18 mouse cellular contexts compared by ENCODE assay signal in the genomic region with DNA sequence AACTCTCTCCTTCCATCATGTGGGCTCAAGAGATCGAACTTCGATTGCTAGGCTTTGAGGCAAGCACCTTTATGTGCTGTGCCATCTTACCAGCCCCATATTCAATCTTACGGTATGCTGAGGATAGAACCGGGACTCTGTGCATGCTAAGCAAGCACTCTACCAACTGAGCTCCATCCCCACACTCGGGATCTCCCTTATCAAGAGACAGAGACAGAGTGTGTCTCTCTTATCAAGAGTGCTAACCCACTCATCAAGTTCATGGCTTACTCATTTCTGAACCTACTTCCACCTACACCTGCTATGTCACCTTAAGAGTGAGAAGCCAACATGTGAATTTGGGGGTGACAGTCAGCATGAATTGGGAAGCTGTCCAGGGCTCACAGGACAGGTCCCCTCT. TPM values are rescaled to one million over a fixed set of nuclear protein-coding genes. Genes with fewer than 3 reads are reported as not detected.
DNase-seq lines count a peak whose midpoint lies in the region; ATAC-seq and TF ChIP-seq lines count a peak whose summit lies in the region.
"Had no signal": no experiment of that assay in that cellular context is flagged by ENCODE, and none has a peak within 500 bp of the region (broad histone marks: within the 10 kb centered on the region; RNA-seq: fewer than 3 reads in every experiment).

No protein-coding gene starts in this region.

- no peak for TF ChIP-seq CTCF in G1E (IDR thresholded peaks at IDR 0.05; ENCODE audit: low read depth, low read length)
- TF ChIP-seq CTCF in liver, embryonic 14.5 days (IDR thresholded peaks at IDR 0.05; ENCODE audit: low read depth), result no peak

- H3K4me2 ChIP-seq in heart, embryonic 11.5 days, result no peak overlapping the region
- peak overlapping the region; percentile 81 for H3K4me2 ChIP-seq in liver, embryonic 14.5 days (ENCODE audit: low read depth)
- no peak overlapping the region for H3K4me2 ChIP-seq in midbrain, embryonic 16.5 days (ENCODE audit: low read length)
- H3K4me2 ChIP-seq: forebrain, embryonic 15.5 days; midbrain, embryonic 11.5 days; neural tube, embryonic 12.5 days had no signal

- no peak overlapping the region for H3K4me3 ChIP-seq in heart, embryonic 11.5 days (ENCODE audit: low read depth, low read length)
- peak overlapping the region; percentile 5; the same call in 1 of the 2 replicates for H3K4me3 ChIP-seq in G1E (ENCODE audit: low read depth, low read length)
- peak overlapping the region; percentile 58 for H3K4me3 ChIP-seq in erythroblast, embryonic 14.5 days (replicated peaks)
- H3K4me3 ChIP-seq in liver, embryonic 14.5 days (ENCODE audit: insufficient read depth in 1 of 2, low read depth in 2 of 2, low read length in 2 of 2), result peak overlapping the region; percentile 13 to 40
- H3K4me3 ChIP-seq in midbrain, embryonic 16.5 days (ENCODE audit: low read depth, low read length), result no peak overlapping the region
- H3K4me3 ChIP-seq: embryonic facial prominence, embryonic 10.5 days; forebrain, embryonic 15.5 days; neural tube, embryonic 12.5 days had no signal

- H3K9me3 ChIP-seq in heart, embryonic 11.5 days (replicated peaks; ENCODE audit: control insufficient read depth, low read length), result no peaks in the 10 kb centered on the region
- H3K9me3 ChIP-seq in G1E (replicated peaks), result no peaks in the 10 kb centered on the region
- no peaks in the 10 kb centered on the region for H3K9me3 ChIP-seq in erythroblast, embryonic 14.5 days (ENCODE audit: control insufficient read depth, low read length)
- no peaks in the 10 kb centered on the region for H3K9me3 ChIP-seq in liver, embryonic 14.5 days (ENCODE audit: control insufficient read depth, low read length)
- no peaks in the 10 kb centered on the region for H3K9me3 ChIP-seq in midbrain, embryonic 16.5 days (replicated peaks; ENCODE audit: control insufficient read depth, low read length, poor library complexity, severe bottlenecking)
- H3K9me3 ChIP-seq: embryonic facial prominence, embryonic 10.5 days; forebrain, embryonic 15.5 days; neural tube, embryonic 12.5 days had no signal

- no peaks in the 10 kb centered on the region for H3K36me3 ChIP-seq in heart, embryonic 11.5 days (ENCODE audit: control insufficient read depth, insufficient read depth, low read length)
- H3K36me3 ChIP-seq in G1E (replicated peaks), result no peaks in the 10 kb centered on the region
- H3K36me3 ChIP-seq in erythroblast, embryonic 14.5 days (ENCODE audit: control insufficient read depth), result peaks cover 9% of the 10 kb centered on the region
- H3K36me3 ChIP-seq in liver, embryonic 14.5 days (replicated peaks; ENCODE audit: control insufficient read depth, insufficient read depth, low read depth), result no peaks in the 10 kb centered on the region
- no peaks in the 10 kb centered on the region for H3K36me3 ChIP-seq in midbrain, embryonic 16.5 days (ENCODE audit: control insufficient read depth, insufficient read depth, low read length)
- H3K36me3 ChIP-seq: embryonic facial prominence, embryonic 10.5 days; forebrain, embryonic 15.5 days; neural tube, embryonic 12.5 days had no signal

- WGBS in heart, embryonic 11.5 days (ENCODE audit: insufficient replicate concordance), result 82% methylated on average over 5 of the region's 5 CpGs
- WGBS in liver, embryonic 14.5 days (ENCODE audit: insufficient replicate concordance), result 48% methylated on average over 5 of the region's 5 CpGs
- 90% methylated on average over 5 of the region's 5 CpGs for WGBS in midbrain, embryonic 16.5 days

- peaks cover 38% of the 10 kb centered on the region for H3K4me1 ChIP-seq in heart, embryonic 11.5 days (ENCODE audit: control insufficient read depth, insufficient read depth, low read length)
- peaks cover 66% of the 10 kb centered on the region for H3K4me1 ChIP-seq in G1E (ENCODE audit: insufficient read depth, low read depth, low read length)
- peaks cover 89% of the 10 kb centered on the region for H3K4me1 ChIP-seq in erythroblast, embryonic 14.5 days (ENCODE audit: control insufficient read depth)
- peaks cover 56 to 57% of the 10 kb centered on the region in 2 experiments for H3K4me1 ChIP-seq in liver, embryonic 14.5 days (replicated peaks; ENCODE audit: control insufficient read depth in 2 of 2, insufficient read depth in 2 of 2, low read length in 1 of 2)
- H3K4me1 ChIP-seq in midbrain, embryonic 16.5 days (ENCODE audit: control insufficient read depth, insufficient read depth, low read length), result no peaks in the 10 kb centered on the region
- H3K4me1 ChIP-seq: forebrain, embryonic 15.5 days; neural tube, embryonic 12.5 days had no signal

- no peak for ATAC-seq in heart, embryonic 11.5 days (replicated peaks; ENCODE audit: insufficient number of reproducible peaks, low FRiP score, low TSS enrichment)
- no peak for ATAC-seq in G1E (ENCODE audit: extremely low read depth, insufficient number of reproducible peaks, low FRiP score, poor library complexity, severe bottlenecking)
- ATAC-seq in liver, embryonic 14.5 days (ENCODE audit: insufficient read depth), result peak; percentile 40
- ATAC-seq in CD4-positive, CD25-positive, alpha-beta regulatory T cell, adult 4 months, result no peak
- ATAC-seq in midbrain, embryonic 16.5 days, result no peak
- ATAC-seq: forebrain, embryonic 15.5 days; hindbrain, embryonic 16.5 days had no signal

- H3K9ac ChIP-seq in heart, embryonic 11.5 days (ENCODE audit: low read depth, low read length), result no peak overlapping the region
- H3K9ac ChIP-seq in liver, embryonic 14.5 days (replicated peaks), result peak overlapping the region; percentile 66
- H3K9ac ChIP-seq in midbrain, embryonic 16.5 days (ENCODE audit: low read depth, low read length), result no peak overlapping the region
- H3K9ac ChIP-seq: forebrain, embryonic 15.5 days; neural tube, embryonic 12.5 days had no signal

- peak overlapping the region; percentile 76 for H3K27ac ChIP-seq in heart, embryonic 11.5 days (ENCODE audit: low read depth, low read length)
- peak overlapping the region; percentile 99 for H3K27ac ChIP-seq in liver, embryonic 14.5 days
- no peak overlapping the region for H3K27ac ChIP-seq in midbrain, embryonic 16.5 days (ENCODE audit: low read length)
- H3K27ac ChIP-seq: embryonic facial prominence, embryonic 10.5 days; forebrain, embryonic 15.5 days; neural tube, embryonic 12.5 days had no signal

- intact Hi-C loops in gastrocnemius, postnatal 36 days (cut with DNase I), result no loop called here

- TF ChIP-seq EP300 in liver, embryonic 14.5 days (IDR thresholded peaks at IDR 0.05; ENCODE audit: low read depth), result no peak

- no peaks in the 10 kb centered on the region for H3K27me3 ChIP-seq in heart, embryonic 11.5 days (ENCODE audit: control insufficient read depth, insufficient read depth, low read length)
- H3K27me3 ChIP-seq in G1E (ENCODE audit: insufficient read depth, low read length), result peaks cover 50% of the 10 kb centered on the region
- H3K27me3 ChIP-seq in erythroblast, embryonic 14.5 days (ENCODE audit: control insufficient read depth), result peaks cover 32% of the 10 kb centered on the region
- H3K27me3 ChIP-seq in liver, embryonic 14.5 days (ENCODE audit: control insufficient read depth, insufficient read depth, low read length), result peaks cover 2% of the 10 kb centered on the region; the same call in 1 of the 2 replicates
- no peaks in the 10 kb centered on the region for H3K27me3 ChIP-seq in midbrain, embryonic 16.5 days (ENCODE audit: control insufficient read depth, insufficient read depth, low read depth, low read length)
- H3K27me3 ChIP-seq: CH12.LX; forebrain, embryonic 15.5 days; neural tube, embryonic 12.5 days had no signal

- no peak for DNase-seq in heart, adult 9 months (ENCODE audit: low spot score in 2 of 2)
- no peak for DNase-seq in G1E (ENCODE audit: low spot score)
- DNase-seq in liver, embryonic 14.5 days (ENCODE audit: low read depth in 3 of 3, low spot score in 3 of 3), result no peak
- DNase-seq in gastrocnemius, postnatal 36 days, result no peak
- DNase-seq: cerebellum, adult 9-10 months; kidney, adult 11 months; lung, adult 2 months; thymus, adult 2 months had no signal

RNA-seq across cellular contexts. Expression of gene D5Ertd579e, which starts 24.4 kb away (rescaled TPM):
- polyA plus RNA-seq in heart, embryonic 11.5 days (2014; fragmentation: Nextera tagmentation; extraction: Ambion mirVana), result 27.8 and 32.0 TPM in 2 replicates
- total RNA-seq in G1E (2014; fragmentation: Nextera tagmentation) (21.4 and 27.5 TPM in 2 replicates), G1E (2017) (34.4 and 39.4 TPM in 2 replicates)
- 3.4 and 3.5 TPM in 2 replicates for polyA plus RNA-seq in G1E (2012)
- polyA plus RNA-seq in erythroblast, embryonic 14.5 days (2012), result 1.6 and 2.0 TPM in 2 replicates
- 13.9 and 16.2 TPM in 2 replicates for polyA plus RNA-seq in liver, embryonic 14.5 days (2012; rRNA removed)
- polyA plus RNA-seq in liver, embryonic 14.5 days (2014; fragmentation: Nextera tagmentation; extraction: Ambion mirVana), result 22.7 and 24.1 TPM in 2 replicates
- polyA plus RNA-seq in CD4-positive, CD25-positive, alpha-beta regulatory T cell, adult 4 months (2017; shearing (Covaris generic)), result 10 to 100 TPM; 32.6 to 34.7 TPM
- 10 to 100 TPM; 70.4 to 74.0 TPM for total RNA-seq in gastrocnemius, postnatal 36 days (2021)
- polyA plus RNA-seq in midbrain, embryonic 16.5 days (2015; fragmentation: Nextera tagmentation; extraction: Ambion mirVana), result 40.6 and 43.5 TPM in 2 replicates

RNA-seq across cellular contexts. Expression of gene Bloc1s4, which starts 28.2 kb away (rescaled TPM):
- polyA plus RNA-seq in heart, embryonic 11.5 days (2014; fragmentation: Nextera tagmentation; extraction: Ambion mirVana), result 20.0 and 20.1 TPM in 2 replicates
- total RNA-seq in G1E (2014; fragmentation: Nextera tagmentation) (5.1 and 9.3 TPM in 2 replicates), G1E (2017) (17.6 and 19.7 TPM in 2 replicates)
- polyA plus RNA-seq in G1E (2012), result 15.9 and 22.4 TPM in 2 replicates
- 3.2 and 3.5 TPM in 2 replicates for polyA plus RNA-seq in erythroblast, embryonic 14.5 days (2012)
- 10.6 and 10.9 TPM in 2 replicates for polyA plus RNA-seq in liver, embryonic 14.5 days (2012; rRNA removed)
- 11.9 and 14.4 TPM in 2 replicates for polyA plus RNA-seq in liver, embryonic 14.5 days (2014; fragmentation: Nextera tagmentation; extraction: Ambion mirVana)
- 1 to 10 TPM in 1 of 2 experiments, under 1 TPM in 1; 0.67 to 2.9 TPM for polyA plus RNA-seq in CD4-positive, CD25-positive, alpha-beta regulatory T cell, adult 4 months (2017; shearing (Covaris generic))
- total RNA-seq in gastrocnemius, postnatal 36 days (2021), result 1 to 10 TPM; 6.7 to 7.8 TPM
- 29.0 and 29.3 TPM in 2 replicates for polyA plus RNA-seq in midbrain, embryonic 16.5 days (2015; fragmentation: Nextera tagmentation; extraction: Ambion mirVana)

Comparison
In these comparisons a context has a peak if more than half of its experiments do, and no peak if none do; other contexts are left out.
1. H3K4me3 ChIP-seq: peak in G1E (single experiment), erythroblast, embryonic 14.5 days (single experiment) and liver, embryonic 14.5 days (2 of 2); none in heart, embryonic 11.5 days (single experiment) and midbrain, embryonic 16.5 days (single experiment).